Mouse (Mus musculus): ENCODE measurements around the gene Racgap1.

Gene Racgap1

DNA sequence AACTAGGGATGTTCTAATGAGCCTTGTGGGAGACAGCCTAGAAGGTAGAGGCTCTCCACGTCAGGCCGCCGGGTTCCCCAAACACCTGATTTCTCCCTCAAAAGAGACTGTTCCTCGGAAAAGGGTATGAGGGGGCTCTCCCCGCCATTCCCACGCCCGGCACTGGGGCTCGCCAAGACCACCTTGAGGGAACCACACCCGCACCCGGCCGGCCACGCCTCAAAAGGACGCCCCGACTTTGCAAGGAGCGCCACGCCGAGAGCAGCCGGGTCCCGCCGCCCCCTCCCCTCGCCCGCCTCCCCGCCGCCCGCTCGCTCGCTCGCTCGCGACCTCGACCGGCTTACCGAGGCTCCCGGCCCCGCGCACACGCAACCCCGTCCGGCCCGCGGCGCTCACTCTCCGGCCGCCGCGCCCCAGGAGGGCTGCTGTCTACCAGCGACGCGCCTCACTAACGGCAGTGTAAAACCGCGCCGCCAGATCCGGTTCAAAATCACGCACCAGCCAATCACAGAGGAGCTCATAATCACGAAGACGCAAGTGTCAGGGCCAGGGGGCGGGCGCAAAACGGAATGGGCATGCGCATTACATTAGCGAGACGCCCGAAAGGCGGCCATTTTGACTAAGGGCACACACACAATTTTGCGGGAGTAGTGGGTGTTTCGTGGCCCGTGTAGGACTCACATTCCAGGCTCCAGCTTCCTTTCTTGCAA, at the start of gene Racgap1:
Racgap1 (minus strand) TSS at position 494 of the 710 bp plus-strand sequence.
- DNase-seq, result peak; percentile 98

- no peak for DNase-seq
Measured at GRCm38 (mm10) chr15:99700219-99701106, 49.0 kb upstream of the Racgap1 start.

- DNase-seq, result no peak
Measured at GRCm38 (mm10) chr15:99699715-99700114, 48.3 kb upstream of the Racgap1 start.

GRCm38 (mm10) chr15:99698533-99699085, 47.2 kb upstream of the Racgap1 start:
- no peak for DNase-seq

GRCm38 (mm10) chr15:99697309-99697708, 45.9 kb upstream of the Racgap1 start:
- DNase-seq, result no peak

DNA sequence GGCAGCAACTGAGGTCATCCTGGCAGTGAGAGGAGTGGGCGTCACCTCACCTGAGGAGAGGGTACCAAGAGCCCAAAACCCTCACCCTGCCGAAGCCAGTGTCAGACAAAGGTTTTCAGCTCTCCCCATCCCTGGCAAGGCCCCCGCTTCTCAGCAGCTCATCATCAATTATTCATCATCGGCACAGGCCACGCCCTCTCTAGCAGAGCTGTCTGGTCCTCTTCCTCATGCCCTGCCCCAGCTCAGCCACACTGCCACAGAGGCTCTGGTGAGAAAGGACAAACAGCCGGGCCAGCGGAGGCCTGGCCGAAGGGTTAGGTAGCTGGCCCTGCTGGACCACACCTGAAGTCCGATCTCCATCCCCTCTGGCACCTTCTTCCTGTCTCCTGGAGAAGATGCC, 40.5 kb upstream of the Racgap1 start:
- no peak for DNase-seq

DNA sequence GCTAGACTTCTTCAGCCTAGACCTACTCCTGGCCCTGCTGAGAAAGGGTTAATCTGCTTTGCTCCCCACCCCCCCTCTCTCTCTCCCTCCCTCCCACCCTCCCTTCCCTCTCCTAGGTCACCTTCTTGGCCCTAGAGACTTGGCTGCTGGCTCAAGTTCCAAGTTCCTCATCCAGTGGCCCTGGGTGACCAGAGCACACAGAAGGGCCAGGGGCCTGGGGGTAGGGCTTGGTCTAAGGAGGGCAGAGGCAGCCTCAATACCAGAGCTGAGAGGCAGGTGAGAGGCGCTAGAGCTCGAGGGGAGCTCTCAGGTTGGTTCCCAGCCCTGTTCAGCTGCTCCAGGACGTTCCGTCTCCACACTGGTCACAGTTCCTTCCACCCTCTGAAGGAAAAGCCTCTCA, 39.5 kb upstream of the Racgap1 start:
- DNase-seq, result no peak

DNA sequence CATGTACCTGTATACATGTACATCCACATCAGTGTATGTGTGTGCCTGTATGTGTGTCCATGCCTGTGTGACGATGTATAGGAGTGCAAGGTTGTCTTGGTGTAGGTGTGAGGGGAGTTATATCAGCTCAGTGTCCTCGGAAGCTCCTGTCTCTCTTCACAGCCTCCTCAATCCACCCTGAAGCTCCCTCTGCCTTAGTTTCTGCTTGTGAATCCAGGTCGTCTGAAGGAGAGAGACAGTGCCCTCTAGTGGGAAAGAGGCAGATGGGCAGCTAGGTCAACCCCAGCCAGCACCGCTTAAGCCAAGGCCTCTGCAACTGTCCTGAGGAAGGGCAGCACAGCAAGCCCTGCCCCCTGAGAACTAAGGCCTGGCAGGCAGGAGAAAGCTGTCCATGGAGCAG, 37.3 kb upstream of the Racgap1 start:
- peak; percentile 82 for DNase-seq

GRCm38 (mm10) chr15:99684156-99684555, 32.7 kb upstream of the Racgap1 start:
- no peak for DNase-seq

- DNase-seq, result no peak
Measured at GRCm38 (mm10) chr15:99682880-99683279, 31.4 kb upstream of the Racgap1 start.

DNA sequence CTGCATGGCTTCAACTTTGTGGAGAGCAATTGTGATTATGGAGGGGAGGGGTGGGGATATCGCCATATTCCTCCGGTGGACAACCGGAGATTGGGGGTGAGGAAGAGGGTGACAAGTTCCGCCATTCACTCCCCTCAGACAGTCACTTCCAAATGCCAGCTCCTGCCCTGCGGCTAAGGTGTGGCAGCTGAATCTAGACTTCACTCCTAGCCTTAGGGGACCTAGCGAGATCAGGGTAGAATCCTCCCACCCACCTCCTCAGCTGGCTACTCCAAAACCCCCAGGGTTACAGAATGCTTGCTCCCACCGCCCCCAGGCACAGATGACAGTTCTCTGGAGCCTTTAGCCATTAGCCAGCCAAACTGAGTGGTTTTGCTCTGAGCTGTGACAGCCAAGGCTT, 27.6 kb upstream of the Racgap1 start:
- DNase-seq, result no peak

- DNase-seq, result peak; percentile 67
Measured at GRCm38 (mm10) chr15:99678063-99678800, 26.8 kb upstream of the Racgap1 start.

GRCm38 (mm10) chr15:99677089-99677488, 25.6 kb upstream of the Racgap1 start:
- DNase-seq, result no peak

GRCm38 (mm10) chr15:99674866-99675265, 23.4 kb upstream of the Racgap1 start:
- DNase-seq, result no peak

DNA sequence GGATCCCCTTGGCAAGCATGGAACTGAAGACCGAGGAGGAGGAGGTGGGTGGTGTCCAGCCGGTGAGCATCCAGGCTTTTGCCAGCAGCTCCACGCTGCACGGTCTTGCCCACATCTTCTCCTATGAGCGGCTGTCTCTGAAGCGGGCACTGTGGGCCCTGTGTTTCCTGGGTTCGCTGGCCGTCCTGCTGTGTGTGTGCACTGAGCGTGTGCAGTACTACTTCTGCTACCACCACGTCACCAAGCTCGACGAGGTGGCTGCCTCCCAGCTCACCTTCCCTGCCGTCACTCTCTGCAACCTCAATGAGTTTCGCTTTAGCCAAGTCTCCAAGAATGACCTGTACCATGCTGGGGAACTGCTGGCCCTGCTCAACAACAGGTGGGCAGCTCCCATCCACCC, 20.3 kb upstream of the Racgap1 start:
- no peak for DNase-seq

DNA sequence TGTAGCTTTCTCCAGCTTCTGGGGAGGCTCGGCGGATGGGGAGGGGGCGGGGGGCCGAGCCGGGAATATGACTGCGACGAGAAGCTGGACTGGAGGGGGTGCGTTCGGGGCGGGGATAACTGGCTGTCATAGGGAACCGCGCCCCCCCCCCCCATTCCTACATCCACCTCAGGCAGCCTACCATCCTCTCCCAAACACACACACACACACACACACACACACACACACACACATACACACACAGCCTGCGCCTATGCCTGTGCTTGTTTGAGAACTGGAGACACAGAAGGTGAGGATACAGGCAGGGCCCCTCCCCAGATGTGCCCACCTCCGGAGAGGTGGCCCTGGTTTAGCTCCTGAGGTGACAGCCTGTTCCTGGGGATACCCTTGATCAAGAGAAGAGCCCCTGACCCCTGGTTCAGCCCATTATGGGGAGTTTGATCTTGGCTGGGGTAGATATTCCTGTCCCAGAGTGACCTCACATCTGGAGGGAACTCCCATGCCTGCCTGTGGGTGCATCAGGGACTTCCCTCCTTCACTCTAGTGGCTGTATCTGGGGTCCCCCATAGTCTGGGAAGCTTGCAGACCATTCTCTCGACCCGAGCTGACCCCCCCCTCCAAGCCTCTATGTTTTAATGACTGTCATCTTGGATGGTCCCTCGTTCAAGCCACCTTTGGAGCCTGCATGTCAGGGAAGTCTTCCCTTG, 19.7 kb upstream of the Racgap1 start:
- DNase-seq, result no peak

DNA sequence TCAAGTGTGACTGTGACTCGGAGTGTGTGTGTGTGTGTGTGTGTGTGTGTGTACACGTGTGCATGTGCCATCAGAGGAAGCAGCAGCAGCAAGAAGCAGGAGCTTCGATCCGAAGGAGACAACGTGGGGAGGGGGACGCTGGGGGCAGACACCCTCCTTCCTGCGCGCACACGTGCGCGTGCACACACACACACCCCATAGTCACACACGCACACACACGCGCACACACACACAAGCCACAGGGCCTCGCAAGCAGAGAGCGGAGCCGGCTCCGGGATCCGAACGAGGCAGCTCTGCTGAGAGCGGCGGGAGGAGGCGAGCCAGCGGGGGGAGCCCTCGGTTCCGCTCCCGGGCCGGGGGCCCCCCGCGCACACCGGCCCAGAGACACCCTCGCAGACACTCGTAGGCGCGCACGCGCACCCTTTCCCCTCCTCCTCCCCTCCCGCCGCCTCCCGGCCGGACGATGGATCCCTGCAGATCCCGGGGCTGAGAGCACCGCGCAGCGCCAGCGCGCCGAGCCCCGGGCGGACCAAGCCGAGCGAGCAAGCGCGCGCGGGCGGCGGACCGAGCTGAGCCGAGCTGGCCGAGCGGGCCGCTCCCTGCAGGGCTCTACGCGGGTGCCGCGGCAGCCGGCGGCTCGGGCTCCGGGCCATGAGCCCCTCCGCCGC, 18.8 kb upstream of the Racgap1 start, which contains the start of gene Asic1:
Asic1 (plus strand) TSS at position 215 of the 668 bp plus-strand sequence.
- DNase-seq, result peak; percentile 82

GRCm38 (mm10) chr15:99669392-99669791, 17.9 kb upstream of the Racgap1 start:
- DNase-seq, result no peak

DNA sequence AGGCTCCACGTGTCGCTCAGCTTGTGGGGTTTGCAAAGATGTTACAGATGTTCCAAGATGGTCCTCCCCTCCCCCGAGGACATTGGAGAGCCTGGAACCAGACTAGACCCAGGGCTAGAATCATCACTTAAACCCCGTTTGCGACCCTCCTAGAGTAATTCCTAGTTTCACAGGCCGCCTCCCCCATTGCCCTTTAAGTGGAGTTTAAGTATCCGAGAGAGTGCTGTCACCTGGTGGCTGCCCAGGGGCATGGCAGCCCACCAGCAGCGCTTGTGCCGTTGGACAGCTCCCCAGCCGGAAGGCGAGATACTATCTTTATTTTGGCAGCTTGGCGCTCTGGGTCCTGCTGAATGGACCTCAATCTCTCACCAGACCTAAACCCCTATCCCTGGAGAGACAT, 17.4 kb upstream of the Racgap1 start:
- peak; percentile 90 for DNase-seq

DNA sequence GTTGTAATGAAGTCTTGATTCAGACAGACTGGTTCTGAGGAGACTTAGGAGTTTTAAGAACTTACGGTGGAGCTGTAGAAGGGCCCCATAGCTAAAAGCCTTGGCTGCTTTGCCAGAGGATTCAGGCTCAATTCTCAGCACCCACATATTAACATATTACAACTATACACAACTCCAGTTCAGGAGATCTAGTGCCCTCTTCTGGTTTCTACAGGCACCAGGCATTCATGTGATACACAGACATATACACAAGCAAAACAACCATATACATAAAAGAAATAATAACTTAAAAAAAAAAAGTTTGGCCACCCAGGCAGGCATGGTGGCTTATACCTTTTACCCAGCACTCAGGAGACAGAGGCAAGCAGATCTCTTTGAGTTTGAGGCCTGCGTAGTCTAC, 16.1 kb upstream of the Racgap1 start:
- no peak for DNase-seq

GRCm38 (mm10) chr15:99664600-99665451, 13.4 kb upstream of the Racgap1 start:
- peak; percentile 72 for DNase-seq

Measured in embryo, embryonic 11 days (tissue).